Mouse (Mus musculus): ENCODE results near the gene Ccdc158. TPM values are rescaled to one million over a fixed set of nuclear protein-coding genes. Genes with fewer than 3 reads are reported as not detected.

Ccdc158 gene
- total RNA-seq (2021): under 1 TPM; 0.30 to 0.39 TPM

DNA sequence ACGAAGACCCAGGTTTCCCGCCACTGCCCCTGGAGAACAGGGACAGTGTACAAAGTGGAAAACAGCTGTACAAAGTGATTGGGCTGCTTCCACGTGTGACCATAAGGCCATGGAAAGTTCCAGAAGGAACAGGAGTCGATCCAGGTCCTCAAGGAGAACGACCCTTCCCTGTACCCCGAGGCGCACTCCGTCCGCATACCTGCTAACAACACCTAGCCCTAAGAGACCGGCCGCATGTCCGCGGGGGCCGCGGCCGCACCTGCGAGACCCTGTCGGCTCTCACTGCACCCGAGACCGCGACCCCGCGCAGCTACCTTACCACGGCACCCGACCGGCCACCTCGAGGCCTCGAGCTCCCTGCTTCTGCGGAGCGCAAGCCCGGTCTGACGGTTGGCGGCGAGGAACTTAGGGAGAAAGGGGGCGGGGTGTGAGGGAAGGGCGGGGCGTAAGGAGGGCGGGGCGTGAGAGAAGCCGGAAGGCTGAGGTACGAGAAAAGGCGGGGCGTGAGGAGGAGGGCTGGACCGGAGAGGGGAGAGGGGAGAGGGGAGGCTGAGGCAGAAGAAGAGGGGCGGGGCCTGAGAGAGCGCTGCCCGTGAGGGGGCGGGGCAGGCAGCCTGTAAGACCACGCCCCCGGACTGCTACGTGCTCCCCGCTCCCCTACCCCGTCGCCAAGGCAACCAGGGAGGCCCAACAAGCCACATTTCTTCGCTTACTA is at the start of gene Ccdc158:
TSS of gene Ccdc158 (minus strand) at position 413 of the 715 bp plus-strand sequence.
- peak; percentile 34 to 36 for DNase-seq (ENCODE audit: low spot score in 2 of 2)
- intact Hi-C loops (cut with DNase I): no loop called here

DNA sequence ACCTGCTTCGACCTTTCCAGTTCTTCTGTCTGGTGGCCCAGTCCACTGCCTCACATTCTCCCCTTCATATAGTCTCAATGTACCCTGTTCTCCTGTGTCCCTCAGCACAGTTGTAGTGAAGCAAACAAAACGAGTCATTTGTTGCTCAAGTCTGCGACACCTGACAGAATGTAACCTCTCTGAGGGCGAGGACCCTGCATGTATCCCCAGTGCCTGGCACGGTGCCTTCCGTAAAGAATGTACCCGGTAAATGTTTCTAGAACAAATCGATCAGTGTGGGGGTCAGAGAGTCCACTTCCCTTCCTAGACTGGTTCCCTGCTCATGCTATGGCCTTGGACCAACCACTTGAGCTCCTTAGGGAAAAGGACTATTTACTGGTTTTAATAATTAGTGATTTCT is 46.5 kb upstream of the Ccdc158 start:
- intact Hi-C loops (cut with DNase I): no loop called here
- DNase-seq (ENCODE audit: low spot score in 2 of 2): no peak

DNA sequence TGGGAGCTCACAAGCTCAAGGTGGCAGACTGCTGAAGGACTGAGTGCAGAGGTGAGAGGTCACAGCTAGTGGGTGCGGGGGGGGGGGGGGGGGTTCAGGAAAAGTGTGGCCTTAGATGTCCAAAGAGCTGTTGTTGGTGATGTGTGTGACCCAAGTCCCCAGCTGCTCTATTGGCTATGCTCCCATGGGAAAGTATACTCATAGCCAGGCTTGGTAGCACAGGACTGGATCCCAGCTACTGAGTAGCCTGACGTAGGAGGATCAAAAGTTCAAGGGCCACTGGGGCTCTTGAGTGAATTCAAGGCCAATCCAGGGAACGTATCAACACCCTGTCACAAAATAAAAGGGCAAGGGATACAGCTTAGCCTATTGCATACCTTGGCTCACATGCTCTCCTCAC is 43.8 kb upstream of the Ccdc158 start:
- intact Hi-C loops (cut with DNase I): no loop called here
- no peak for DNase-seq (ENCODE audit: low spot score in 2 of 2)

DNA sequence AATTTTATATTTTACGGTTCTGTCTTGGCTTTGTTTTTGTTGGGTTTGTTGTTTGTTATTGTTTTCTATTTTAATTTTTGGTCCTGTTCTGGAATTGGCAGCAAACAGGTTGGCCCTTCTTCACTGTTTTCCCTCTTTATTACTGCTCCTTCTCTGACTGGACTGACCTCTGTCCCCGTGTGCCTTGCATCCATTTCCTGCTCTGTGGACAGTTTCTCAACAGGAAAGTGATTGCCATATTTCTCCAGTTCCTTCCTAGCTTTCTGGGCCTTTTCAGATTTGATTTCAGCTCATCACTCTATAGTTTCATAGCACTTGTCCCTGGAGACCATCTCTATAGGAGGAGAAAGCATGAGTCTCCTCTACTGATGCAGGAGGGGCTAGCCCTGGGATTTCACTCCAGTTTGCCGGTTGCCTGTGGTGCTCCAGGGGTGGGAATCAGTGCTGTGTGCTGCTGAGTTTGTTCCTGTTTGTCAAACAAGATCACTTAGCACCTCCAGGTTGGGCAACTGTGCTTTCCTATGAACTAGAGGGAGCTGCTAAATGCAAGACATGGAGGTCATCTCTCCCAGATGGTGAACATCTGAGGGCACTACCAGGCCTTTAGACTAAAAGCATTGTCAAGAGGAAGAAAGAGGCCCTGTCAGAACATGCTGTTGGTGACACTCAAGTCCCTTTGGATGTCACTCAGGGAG is 42.7 kb upstream of the Ccdc158 start:
- intact Hi-C loops (cut with DNase I): no loop called here
- DNase-seq (ENCODE audit: low spot score in 2 of 2): no peak

DNA sequence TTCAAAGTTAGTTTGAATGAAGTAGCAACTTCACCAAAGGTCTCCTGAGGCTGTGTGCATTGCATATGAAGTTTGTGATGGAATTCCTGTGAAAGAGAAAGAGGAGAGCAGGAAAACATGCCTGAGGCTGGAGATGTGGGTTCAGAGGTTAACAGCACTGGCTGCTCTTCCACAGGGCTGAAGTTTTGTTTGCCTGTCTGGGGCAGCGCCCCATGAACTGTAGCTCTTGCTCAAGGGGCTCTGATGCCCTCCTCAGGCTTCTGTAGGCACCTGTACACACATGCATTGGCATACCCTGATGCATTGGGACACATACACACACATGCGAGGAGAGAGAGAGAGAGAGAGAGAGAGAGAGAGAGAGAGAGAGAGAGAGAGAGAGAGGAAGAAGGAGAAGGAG is 40.8 kb upstream of the Ccdc158 start:
- DNase-seq (ENCODE audit: low spot score in 2 of 2): no peak
- intact Hi-C loops (cut with DNase I): no loop called here

DNA sequence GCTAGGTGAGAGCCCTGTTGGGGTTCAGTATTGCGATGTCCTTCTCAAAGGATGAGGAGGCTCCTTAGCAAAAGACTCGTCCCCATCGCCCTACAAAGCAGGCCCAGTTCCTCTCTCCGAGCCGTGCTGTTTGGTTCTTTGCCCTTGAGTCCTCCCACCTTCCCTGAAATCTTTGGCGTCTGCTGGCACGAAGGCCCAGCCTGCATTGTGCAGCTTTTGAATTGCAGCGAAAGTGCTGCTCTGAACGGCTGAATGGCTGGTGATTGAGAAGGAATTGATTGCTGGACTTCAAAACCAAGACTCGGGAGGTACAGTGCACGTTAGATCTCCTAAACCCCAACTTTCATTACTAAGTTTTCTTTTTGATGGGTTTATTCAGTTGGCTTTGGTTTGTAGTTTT is 40.2 kb upstream of the Ccdc158 start:
- intact Hi-C loops (cut with DNase I): no loop called here
- DNase-seq (ENCODE audit: low spot score in 2 of 2): no peak

DNA sequence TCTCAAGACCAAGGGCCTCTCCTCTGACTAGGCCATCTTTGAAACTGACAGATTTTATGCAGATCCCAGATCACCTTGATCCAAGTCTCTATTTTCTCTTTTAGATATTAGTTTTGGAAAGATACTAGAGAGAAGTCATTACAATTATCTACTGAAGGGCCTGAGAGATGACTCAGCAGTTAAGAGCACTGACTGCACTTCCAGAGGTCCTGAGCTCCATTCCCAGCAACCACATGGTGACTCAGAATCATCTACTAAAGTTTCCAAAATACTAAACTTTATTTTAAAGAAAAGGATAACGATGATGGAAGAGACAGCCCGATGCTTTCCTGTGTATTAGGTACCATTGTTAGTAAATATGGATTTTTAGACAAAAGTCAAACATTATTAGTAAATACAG is 39.8 kb upstream of the Ccdc158 start:
- no peak for DNase-seq (ENCODE audit: low spot score in 2 of 2)
- intact Hi-C loops (cut with DNase I): no loop called here

DNA sequence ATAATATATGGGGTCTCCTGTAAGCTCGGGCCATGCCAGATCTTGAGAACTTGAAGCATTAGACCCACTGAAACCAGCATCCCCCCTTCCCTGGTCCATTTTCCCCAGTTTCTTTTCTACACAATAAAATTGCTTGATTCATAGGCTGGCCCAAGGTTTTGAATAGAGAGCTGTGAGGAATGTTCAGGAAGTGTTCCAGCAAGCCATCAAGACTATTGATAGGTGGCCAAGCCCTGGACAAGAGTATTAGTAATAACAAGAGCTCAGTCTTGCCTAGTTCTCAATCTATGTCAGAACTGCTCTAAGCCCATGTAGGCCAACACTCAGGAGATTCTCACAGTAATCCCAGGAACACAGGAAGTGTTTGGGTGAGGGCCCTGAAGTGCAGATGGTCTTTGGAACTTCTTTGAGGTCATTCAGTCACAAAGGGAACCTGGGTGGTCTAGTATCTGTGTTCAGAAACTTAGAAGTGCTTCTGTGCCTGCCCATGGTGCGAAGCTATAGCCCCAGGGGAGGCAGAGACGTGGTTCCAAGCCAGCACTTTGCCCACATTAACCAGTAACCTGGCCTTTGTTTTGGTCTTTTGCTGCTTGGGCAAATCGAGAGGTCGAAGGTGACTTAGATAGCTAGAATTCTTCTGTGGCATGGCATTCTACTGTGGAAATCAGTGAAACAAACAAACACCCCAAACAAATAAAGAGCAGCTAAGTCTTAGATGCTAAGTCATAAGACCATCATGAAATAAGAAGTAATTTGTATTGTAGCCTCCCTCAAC is 37.7 kb upstream of the Ccdc158 start:
- no peak for DNase-seq (ENCODE audit: low spot score in 2 of 2)
- intact Hi-C loops (cut with DNase I): no loop called here

DNA sequence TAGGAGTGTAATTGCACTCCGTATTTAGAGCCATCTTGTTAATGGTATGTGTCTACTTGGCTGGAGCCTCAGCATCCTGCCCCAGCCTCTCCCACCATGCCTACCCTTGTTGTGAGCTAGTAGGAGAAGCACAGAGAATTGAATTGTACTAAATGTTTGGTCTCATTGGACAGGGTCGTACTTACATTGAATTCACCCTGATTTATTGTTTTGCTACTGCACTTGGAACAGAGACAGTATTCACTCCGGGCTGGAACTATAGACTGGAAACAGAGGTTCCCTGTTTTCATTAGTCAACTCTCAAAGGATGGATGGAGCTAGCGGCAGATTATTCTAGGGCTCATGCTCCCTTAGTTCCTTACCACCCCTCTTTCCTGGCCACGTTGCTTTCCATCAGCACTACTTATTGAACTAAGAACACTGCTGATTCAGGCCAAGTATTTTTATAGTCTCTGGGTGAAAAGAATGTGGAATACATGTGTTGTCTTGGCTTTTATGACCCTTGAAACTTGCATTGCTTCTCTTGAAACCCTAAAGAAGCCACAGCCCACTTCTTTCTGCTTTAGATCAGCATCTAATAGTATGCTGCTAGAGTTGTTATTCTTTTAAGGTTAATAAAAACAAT is 36.7 kb upstream of the Ccdc158 start:
- DNase-seq (ENCODE audit: low spot score in 2 of 2): no peak
- intact Hi-C loops (cut with DNase I): no loop called here

DNA sequence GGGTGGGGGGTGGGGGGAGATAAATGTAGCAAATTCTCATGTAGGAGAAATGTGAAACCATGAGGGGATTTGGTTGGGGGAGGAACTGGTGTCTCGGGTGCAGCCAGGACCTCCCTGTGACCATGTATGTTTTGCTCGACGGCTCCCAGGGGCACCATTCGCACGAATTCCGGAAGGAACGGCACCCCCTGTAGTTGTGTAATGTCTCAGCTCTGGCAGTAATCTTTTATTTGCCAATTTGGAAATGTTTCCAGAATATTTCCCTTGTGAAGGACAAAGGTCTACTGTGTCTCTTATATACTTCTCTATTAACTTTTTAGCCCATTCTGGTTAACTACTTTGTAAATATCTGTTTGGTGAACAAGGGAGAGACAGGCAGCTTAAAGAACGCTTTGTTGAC is 35.7 kb upstream of the Ccdc158 start:
- intact Hi-C loops (cut with DNase I): no loop called here
- DNase-seq (ENCODE audit: low spot score in 2 of 2): no peak

DNA sequence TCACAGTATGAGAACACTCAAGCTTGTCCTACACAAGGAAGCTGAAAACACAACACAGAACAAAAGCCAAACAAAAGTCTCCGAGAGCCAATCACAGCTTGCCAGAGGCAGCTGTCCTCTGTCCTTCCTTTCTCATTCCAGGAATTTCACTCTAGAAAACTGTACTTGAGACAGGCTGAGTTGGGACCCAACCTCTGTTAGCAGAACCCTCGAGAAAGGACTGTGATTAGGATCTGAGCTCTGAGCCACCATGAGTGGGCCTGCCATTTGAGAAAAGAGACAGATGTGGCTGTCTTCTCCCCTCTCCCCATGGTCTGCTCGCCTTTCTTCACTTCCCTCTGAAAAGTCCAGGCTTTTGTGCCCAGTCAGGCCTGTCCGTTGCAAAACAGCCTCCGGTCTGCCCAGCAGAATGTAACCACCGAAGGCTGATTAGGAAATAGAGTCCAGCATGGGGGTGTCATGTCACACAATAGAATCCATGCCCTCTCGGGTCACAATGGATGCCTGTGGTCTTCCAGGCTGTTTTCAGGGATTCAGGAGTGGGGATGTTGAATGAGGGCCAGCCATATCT is 32.9 kb upstream of the Ccdc158 start:
- DNase-seq (ENCODE audit: low spot score in 2 of 2): no peak
- intact Hi-C loops (cut with DNase I): no loop called here

DNA sequence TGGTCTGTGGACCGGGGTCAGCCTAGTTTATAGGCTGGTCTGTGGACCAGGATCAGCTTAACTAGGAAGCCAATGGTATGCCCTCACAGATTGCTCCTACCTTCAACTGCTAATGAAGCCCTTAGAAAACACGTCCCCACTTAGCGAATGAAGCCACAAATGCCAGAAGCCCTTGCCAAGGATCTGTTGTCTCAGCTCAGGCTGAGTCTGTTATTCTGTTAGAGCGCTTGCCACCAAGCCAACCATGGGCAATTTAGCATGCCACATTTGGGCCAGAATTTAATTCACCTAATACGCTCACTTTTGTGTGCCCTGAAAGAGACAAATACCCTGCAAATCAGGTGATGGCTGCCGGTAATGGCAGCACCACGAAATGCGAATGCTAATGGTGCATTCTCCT is 28.6 kb upstream of the Ccdc158 start:
- no peak for DNase-seq (ENCODE audit: low spot score in 2 of 2)
- intact Hi-C loops (cut with DNase I): no loop called here

DNA sequence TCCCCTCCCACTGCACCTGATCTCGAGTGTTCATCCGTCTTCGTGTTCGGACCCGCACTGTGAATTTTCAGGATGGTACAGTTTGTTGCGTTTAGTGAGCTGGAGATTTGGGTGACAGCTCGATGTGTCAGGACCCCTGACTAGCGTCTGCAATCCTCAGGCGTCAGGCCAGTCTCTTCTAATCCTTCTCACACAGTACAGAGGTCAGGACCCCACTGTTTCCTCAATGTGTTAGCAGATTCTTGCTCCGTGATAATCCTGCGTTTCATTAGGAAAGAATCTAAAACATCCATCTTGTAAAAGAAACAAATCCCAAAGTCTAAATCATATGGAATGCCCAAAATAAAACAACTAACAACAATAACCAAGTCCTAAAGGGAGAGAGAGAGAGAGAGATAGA is 26.7 kb upstream of the Ccdc158 start:
- intact Hi-C loops (cut with DNase I): no loop called here
- no peak for DNase-seq (ENCODE audit: low spot score in 2 of 2)

DNA sequence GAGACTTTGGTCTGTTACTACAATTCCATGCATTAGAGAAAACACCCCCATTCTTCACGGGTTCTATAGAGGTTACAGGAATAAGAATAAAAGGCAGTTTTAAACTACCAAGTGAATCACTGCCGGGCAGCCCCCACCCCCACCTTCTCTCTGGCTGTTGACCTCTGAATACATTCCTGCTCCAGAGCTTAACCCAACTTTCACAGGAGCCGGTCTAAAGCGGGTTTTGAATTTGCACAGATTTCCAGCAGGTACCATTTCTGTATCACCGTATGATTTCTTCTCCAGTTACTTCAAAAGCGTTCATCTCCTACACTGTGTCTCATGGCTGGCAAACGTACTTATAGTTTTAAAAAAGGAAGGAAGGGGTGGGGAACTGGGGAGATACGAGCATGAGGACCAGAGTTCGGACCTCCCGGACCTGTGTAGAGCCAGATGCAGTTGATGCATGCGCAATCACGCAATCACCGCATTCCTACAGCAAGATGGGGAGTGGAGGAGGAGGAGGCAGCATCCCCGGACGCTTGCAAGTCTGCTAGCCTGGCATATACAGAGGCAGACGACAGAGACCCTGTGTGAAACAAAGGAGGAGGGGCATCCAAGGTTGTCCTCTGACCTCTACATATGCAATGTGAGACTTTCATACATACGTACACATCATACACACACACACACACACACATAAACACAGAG is 23.9 kb upstream of the Ccdc158 start:
- DNase-seq (ENCODE audit: low spot score in 2 of 2): peak in 1 of 2 experiments; percentile 9
- intact Hi-C loops (cut with DNase I): no loop called here

DNA sequence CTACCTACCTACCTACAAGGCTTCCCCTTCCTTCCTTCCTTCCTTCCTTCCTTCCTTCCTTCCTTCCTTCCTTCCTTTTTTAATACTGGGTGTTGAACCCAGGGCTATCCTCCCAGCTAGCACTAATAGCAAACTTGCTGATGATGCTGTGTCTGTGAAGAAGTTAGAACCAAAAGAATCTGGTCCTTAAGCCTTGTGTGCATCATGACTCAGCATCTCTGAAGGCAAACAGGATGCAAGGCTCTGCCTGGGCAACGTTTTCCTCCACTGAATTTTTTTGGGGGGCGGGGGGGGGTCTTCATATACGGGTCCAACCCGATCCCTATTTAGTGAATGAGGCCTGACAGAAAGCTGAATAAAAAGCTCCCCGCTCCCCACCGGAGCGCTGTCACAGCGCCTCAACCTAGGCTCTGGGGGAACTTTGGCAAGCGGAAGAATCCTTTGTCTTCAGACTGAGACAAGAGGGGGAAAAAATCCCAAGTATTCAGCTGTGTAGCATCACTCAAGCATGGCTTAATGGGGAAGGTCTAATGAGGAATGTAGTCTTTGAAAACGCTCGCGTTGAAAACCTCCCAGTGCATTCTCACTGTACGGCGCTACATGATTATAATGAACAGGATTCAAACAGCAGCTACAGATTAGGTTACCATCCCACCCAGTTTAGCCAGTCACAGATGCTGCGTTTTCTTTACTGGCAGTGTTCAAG is 23.2 kb upstream of the Ccdc158 start:
- intact Hi-C loops (cut with DNase I): no loop called here
- DNase-seq (ENCODE audit: low spot score in 2 of 2): peak in 1 of 2 experiments; percentile 9

DNA sequence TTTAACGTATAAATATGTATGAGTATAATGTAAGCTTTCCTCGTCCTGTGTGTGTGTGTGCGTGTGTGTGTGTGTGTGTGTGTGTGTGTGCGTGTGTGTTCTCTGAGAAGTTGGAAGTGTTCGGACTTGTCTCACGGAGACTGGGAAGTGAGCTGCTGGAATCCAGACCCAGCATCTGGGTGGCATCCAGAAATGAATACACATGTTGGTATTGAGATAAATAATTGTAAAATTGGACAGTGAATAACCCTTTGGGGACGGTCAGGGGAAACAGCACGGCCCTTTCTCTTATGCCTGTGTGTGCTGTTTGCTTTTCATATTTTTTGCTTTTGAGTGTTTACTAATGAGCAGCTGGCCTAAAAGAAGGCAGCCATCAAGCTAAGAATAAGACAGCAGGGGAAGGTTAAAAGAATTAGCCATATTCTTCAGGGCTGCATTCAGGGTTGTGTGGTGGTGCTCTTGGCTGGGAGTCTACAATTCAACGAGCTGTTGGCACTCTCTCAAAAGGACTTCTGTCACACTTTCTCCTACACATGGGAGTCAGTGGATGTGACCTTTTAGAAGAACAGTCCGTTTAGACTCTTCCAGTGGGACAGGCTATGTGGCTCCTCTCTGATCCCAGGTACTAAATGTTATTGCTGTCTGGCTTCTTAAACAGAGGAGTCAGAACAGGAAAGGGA is 19.4 kb upstream of the Ccdc158 start:
- intact Hi-C loops (cut with DNase I): no loop called here

DNA sequence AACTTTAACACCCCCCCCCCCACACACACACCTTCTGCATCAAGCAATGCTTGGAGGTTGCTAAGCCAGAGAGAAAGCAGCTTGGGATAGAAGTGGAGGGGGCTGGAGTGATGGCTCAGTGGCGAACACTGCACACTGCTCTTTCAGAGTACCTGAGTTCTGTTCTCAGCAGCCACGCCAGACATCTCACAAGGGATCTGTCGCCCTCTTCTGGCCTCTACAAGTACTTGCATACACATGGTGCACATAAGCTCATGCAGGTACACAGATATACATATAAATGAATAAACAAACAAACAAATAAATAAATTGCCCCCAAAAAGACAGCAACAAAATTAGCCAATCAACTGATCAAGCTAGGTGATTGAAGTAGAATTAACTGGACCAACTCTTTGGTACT is 18.7 kb upstream of the Ccdc158 start:
- DNase-seq (ENCODE audit: low spot score in 2 of 2): no peak
- intact Hi-C loops (cut with DNase I): no loop called here

More for the DNA sequence above, 19.4 kb upstream of the Ccdc158 start:
- DNase-seq (ENCODE audit: low spot score in 2 of 2): no peak
